Mouse (Mus musculus): ENCODE measurements at regions not wholly inside any gene's neighbourhood (a gene's known extent, or its start where the extent isn't known, plus 50 kb on each side); places are given as distances from the start of the nearest gene placed in this dataset.

- TF ChIP-seq GATA1 (IDR thresholded peaks at IDR 0.05; ENCODE audit: low read length), result no peak
Measured at GRCm38 (mm10) chr1:184412596-184412995, 319.8 kb downstream of the Hlx start.

GRCm38 (mm10) chr1:184411066-184411465 lies 321.4 kb downstream of the Hlx start:
- TF ChIP-seq GATA1 (IDR thresholded peaks at IDR 0.05; ENCODE audit: low read length), result no peak

- no peak for TF ChIP-seq GATA1 (IDR thresholded peaks at IDR 0.05; ENCODE audit: low read length)
Measured at GRCm38 (mm10) chr1:184409986-184410385, 322.4 kb downstream of the Hlx start.

GRCm38 (mm10) chr1:184402985-184403384 lies 329.4 kb downstream of the Hlx start:
- TF ChIP-seq GATA1 (IDR thresholded peaks at IDR 0.05; ENCODE audit: low read length), result no peak

- TF ChIP-seq GATA1 (IDR thresholded peaks at IDR 0.05; ENCODE audit: low read length), result no peak
Measured at GRCm38 (mm10) chr1:184395215-184395614, 337.2 kb downstream of the Hlx start.

- no peak for TF ChIP-seq GATA1 (IDR thresholded peaks at IDR 0.05; ENCODE audit: low read length)
Measured at GRCm38 (mm10) chr1:184394559-184395194, 337.7 kb downstream of the Hlx start.

- TF ChIP-seq GATA1 (IDR thresholded peaks at IDR 0.05; ENCODE audit: low read length), result no peak
Measured at GRCm38 (mm10) chr1:184384088-184384823, 348.2 kb downstream of the Hlx start.

- TF ChIP-seq GATA1 (IDR thresholded peaks at IDR 0.05; ENCODE audit: low read length), result no peak
Measured at GRCm38 (mm10) chr1:184378665-184379064, 344.6 kb upstream of the 1700056E22Rik start.

GRCm38 (mm10) chr1:184365026-184365425 lies 330.9 kb upstream of the 1700056E22Rik start:
- no peak for TF ChIP-seq GATA1 (IDR thresholded peaks at IDR 0.05; ENCODE audit: low read length)

- no peak for TF ChIP-seq GATA1 (IDR thresholded peaks at IDR 0.05; ENCODE audit: low read length)
Measured at GRCm38 (mm10) chr1:184358226-184358568, 324.1 kb upstream of the 1700056E22Rik start.

GRCm38 (mm10) chr1:184357474-184358225 lies 323.5 kb upstream of the 1700056E22Rik start:
- no peak for TF ChIP-seq GATA1 (IDR thresholded peaks at IDR 0.05; ENCODE audit: low read length)

- TF ChIP-seq GATA1 (IDR thresholded peaks at IDR 0.05; ENCODE audit: low read length), result no peak
Measured at GRCm38 (mm10) chr1:184353832-184354449, 319.8 kb upstream of the 1700056E22Rik start.

GRCm38 (mm10) chr1:184351760-184352159 lies 317.7 kb upstream of the 1700056E22Rik start:
- no peak for TF ChIP-seq GATA1 (IDR thresholded peaks at IDR 0.05; ENCODE audit: low read length)

GRCm38 (mm10) chr1:184344829-184345228 lies 310.7 kb upstream of the 1700056E22Rik start:
- TF ChIP-seq GATA1 (IDR thresholded peaks at IDR 0.05; ENCODE audit: low read length), result no peak

GRCm38 (mm10) chr1:184335952-184336351 lies 301.9 kb upstream of the 1700056E22Rik start:
- TF ChIP-seq GATA1 (IDR thresholded peaks at IDR 0.05; ENCODE audit: low read length), result no peak

- no peak for TF ChIP-seq GATA1 (IDR thresholded peaks at IDR 0.05; ENCODE audit: low read length)
Measured at GRCm38 (mm10) chr1:184335281-184335680, 301.2 kb upstream of the 1700056E22Rik start.

Measured in G1E-ER4 (cell line).